Comparison of ENCODE assay signal across 11 mouse cellular contexts in genomic region chr2:180289440-180290108, GRCm38 (mm10). TPM values are rescaled to one million over a fixed set of nuclear protein-coding genes. Genes with fewer than 3 reads are reported as not detected.
DNase-seq lines count a peak whose midpoint lies in the region; ATAC-seq and TF ChIP-seq lines count a peak whose summit lies in the region.
"Had no signal": no experiment of that assay in that cellular context is flagged by ENCODE, and none has a peak within 500 bp of the region (broad histone marks: within the 10 kb centered on the region; RNA-seq: fewer than 3 reads in every experiment).

Rbbp8nl (minus strand) TSS chr2:180289879.

- peak; percentile 33 for DNase-seq in hindbrain, embryonic 11.5 days (ENCODE audit: low spot score)
- no peak for DNase-seq in hindbrain, postnatal 0 days (ENCODE audit: low spot score)
- DNase-seq in kidney, adult 2 months, result peak; percentile 76
- DNase-seq in lung, embryonic 14.5 days, result peak; percentile 88
- peak; percentile 81 for DNase-seq in urinary bladder, postnatal 25 days (ENCODE audit: low spot score)
- no peak for DNase-seq in spleen, postnatal 10 days (ENCODE audit: low spot score in 2 of 2)
- DNase-seq in frontal cortex, adult 2 months (ENCODE audit: extremely low spot score in 1 of 2, low spot score in 1 of 2), result no peak
- DNase-seq in frontal cortex, postnatal 14 days (ENCODE audit: low spot score in 2 of 2), result no peak

- no peak for TF ChIP-seq CTCF in hindbrain, postnatal 0 days (IDR thresholded peaks at IDR 0.05; ENCODE audit: low read depth)
- TF ChIP-seq CTCF in kidney, adult 2 months (conservative IDR thresholded peaks at IDR 0.05; ENCODE audit: insufficient read depth, insufficient read length, low read depth, low read length), result no peak
- no peak for TF ChIP-seq CTCF in lung, embryonic 14.5 days (IDR thresholded peaks at IDR 0.05; ENCODE audit: low read depth)

- no peak for ATAC-seq in hindbrain, embryonic 11.5 days (ENCODE audit: low FRiP score)
- no peak for ATAC-seq in hindbrain, postnatal 0 days
- peak; percentile 60 for ATAC-seq in lung, embryonic 14.5 days (ENCODE audit: insufficient read depth)
- ATAC-seq: midbrain, embryonic 15.5 days had no signal

- no peak within 1 kb of the TSS for H3K27ac ChIP-seq in hindbrain, embryonic 11.5 days (ENCODE audit: low read depth, low read length)
- no peak within 1 kb of the TSS for H3K27ac ChIP-seq in hindbrain, postnatal 0 days
- peak within 1 kb of the TSS; percentile 69 for H3K27ac ChIP-seq in kidney, adult 2 months (ENCODE audit: insufficient read depth, low read depth, low read length)
- peak within 1 kb of the TSS; percentile 73 for H3K27ac ChIP-seq in lung, embryonic 14.5 days (ENCODE audit: low read depth)
- H3K27ac ChIP-seq: midbrain, embryonic 15.5 days had no signal

- 43% methylated on average over 16 of the region's 16 CpGs for WGBS in hindbrain, embryonic 11.5 days
- 52% methylated on average over 16 of the region's 16 CpGs for WGBS in hindbrain, postnatal 0 days
- 44% methylated on average over 16 of the region's 16 CpGs for WGBS in kidney, adult 2 months
- 40% methylated on average over 16 of the region's 16 CpGs for WGBS in lung, embryonic 14.5 days

- H3K4me3 ChIP-seq in hindbrain, embryonic 11.5 days (ENCODE audit: low read depth, low read length), result no peak within 1 kb of the TSS
- no peak within 1 kb of the TSS for H3K4me3 ChIP-seq in hindbrain, postnatal 0 days (ENCODE audit: low read length)
- H3K4me3 ChIP-seq in kidney, adult 2 months (ENCODE audit: insufficient read depth, low read depth, low read length), result no peak within 1 kb of the TSS
- H3K4me3 ChIP-seq in lung, embryonic 14.5 days (ENCODE audit: low read depth, low read length), result peak within 1 kb of the TSS; percentile 7; the same call in 1 of the 2 replicates
- H3K4me3 ChIP-seq: midbrain, embryonic 15.5 days had no signal

- no peaks in the 10 kb centered on the region for H3K27me3 ChIP-seq in hindbrain, embryonic 11.5 days (ENCODE audit: control insufficient read depth, insufficient read depth, low read length)
- H3K27me3 ChIP-seq in hindbrain, postnatal 0 days (ENCODE audit: insufficient read depth, low read length), result no peaks in the 10 kb centered on the region
- no peaks in the 10 kb centered on the region for H3K27me3 ChIP-seq in kidney, adult 2 months (replicated peaks; ENCODE audit: control insufficient read depth, insufficient read depth, low read length)
- no peaks in the 10 kb centered on the region for H3K27me3 ChIP-seq in lung, embryonic 14.5 days (ENCODE audit: insufficient read depth, low read length)
- H3K27me3 ChIP-seq: midbrain, embryonic 15.5 days had no signal

- H3K9me3 ChIP-seq in hindbrain, embryonic 11.5 days (ENCODE audit: control insufficient read depth, low read length), result no peaks in the 10 kb centered on the region
- no peaks in the 10 kb centered on the region for H3K9me3 ChIP-seq in hindbrain, postnatal 0 days (ENCODE audit: low read length)
- no peaks in the 10 kb centered on the region for H3K9me3 ChIP-seq in lung, embryonic 14.5 days (ENCODE audit: low read depth, low read length)
- H3K9me3 ChIP-seq: midbrain, embryonic 15.5 days had no signal

- H3K4me1 ChIP-seq in hindbrain, embryonic 11.5 days (replicated peaks; ENCODE audit: control insufficient read depth, insufficient read depth, low read length), result no peaks in the 10 kb centered on the region
- H3K4me1 ChIP-seq in hindbrain, postnatal 0 days (ENCODE audit: insufficient read depth, low read length), result no peaks in the 10 kb centered on the region
- H3K4me1 ChIP-seq in kidney, adult 2 months (ENCODE audit: control insufficient read depth, insufficient read depth, low read length), result no peaks in the 10 kb centered on the region
- peaks cover 26% of the 10 kb centered on the region for H3K4me1 ChIP-seq in lung, embryonic 14.5 days (ENCODE audit: insufficient read depth)
- H3K4me1 ChIP-seq: midbrain, embryonic 15.5 days had no signal

- H3K4me2 ChIP-seq in hindbrain, embryonic 11.5 days (replicated peaks; ENCODE audit: low read depth, low read length), result no peak within 1 kb of the TSS
- H3K4me2 ChIP-seq in hindbrain, postnatal 0 days (ENCODE audit: low read depth, low read length), result no peak within 1 kb of the TSS
- peak within 1 kb of the TSS; percentile 43 for H3K4me2 ChIP-seq in lung, embryonic 14.5 days
- H3K4me2 ChIP-seq: midbrain, embryonic 15.5 days had no signal

- no peak within 1 kb of the TSS for H3K9ac ChIP-seq in hindbrain, embryonic 11.5 days (ENCODE audit: low read depth, low read length)
- no peak within 1 kb of the TSS for H3K9ac ChIP-seq in hindbrain, postnatal 0 days (replicated peaks; ENCODE audit: low read length)
- H3K9ac ChIP-seq in lung, embryonic 14.5 days, result no peak within 1 kb of the TSS
- H3K9ac ChIP-seq: midbrain, embryonic 15.5 days had no signal

- TF ChIP-seq POLR2A in kidney, adult 2 months (IDR thresholded peaks at IDR 0.05; ENCODE audit: low read depth, low read length), result no peak

- no peaks in the 10 kb centered on the region for H3K36me3 ChIP-seq in hindbrain, embryonic 11.5 days (ENCODE audit: control insufficient read depth, insufficient read depth, low read length)
- H3K36me3 ChIP-seq in hindbrain, postnatal 0 days (ENCODE audit: insufficient read depth, low read length), result no peaks in the 10 kb centered on the region
- H3K36me3 ChIP-seq in kidney, adult 2 months (ENCODE audit: control insufficient read depth, insufficient read depth, low read length), result no peaks in the 10 kb centered on the region
- H3K36me3 ChIP-seq in lung, embryonic 14.5 days (ENCODE audit: insufficient read depth), result no peaks in the 10 kb centered on the region
- H3K36me3 ChIP-seq: midbrain, embryonic 15.5 days had no signal

RNA-seq across cellular contexts. Expression of gene Rbbp8nl, which starts in this region (rescaled TPM):
- 0.08 TPM in 1 of 2 replicates, not detected in the other for polyA plus RNA-seq in hindbrain, embryonic 11.5 days (2014; fragmentation: Nextera tagmentation; extraction: Ambion mirVana)
- total RNA-seq in hindbrain, postnatal 0 days (2014; rRNA removed), result not detected in 2 replicates
- not detected in 2 replicates for polyA plus RNA-seq in hindbrain, postnatal 0 days (2015; fragmentation: Nextera tagmentation; extraction: Ambion mirVana)
- 0.49 and 0.50 TPM in 2 replicates for polyA plus RNA-seq in kidney, adult 2 months (2012; rRNA removed)
- 1.9 and 2.3 TPM in 2 replicates for polyA plus RNA-seq in lung, embryonic 14.5 days (2014; fragmentation: Nextera tagmentation; extraction: Ambion mirVana)
- 0.04 TPM in 1 of 2 replicates, not detected in the other for polyA plus RNA-seq in frontal cortex, adult 2 months (2012; rRNA removed)
- total RNA-seq: adrenal gland, postnatal 4 days; hematopoietic stem cell, adult 5-6 weeks had no signal
- polyA plus RNA-seq: midbrain, embryonic 15.5 days had no signal

Comparison
In these comparisons a context has a peak if more than half of its experiments do, and no peak if none do; other contexts are left out.
1. Peak in DNase-seq in hindbrain, embryonic 11.5 days; RNA of the gene not detected or under 1 TPM.
2. Peak in DNase-seq and H3K27ac ChIP-seq in kidney, adult 2 months; RNA of the gene not detected or under 1 TPM.
3. DNase-seq: peak in lung, embryonic 14.5 days (single experiment) and urinary bladder, postnatal 25 days (single experiment); none in hindbrain, postnatal 0 days (single experiment), spleen, postnatal 10 days (0 of 2), frontal cortex, adult 2 months (0 of 2) and frontal cortex, postnatal 14 days (0 of 2).